Mouse (Mus musculus) bone marrow macrophage, adult 2 months (primary cell): ENCODE results near the gene Syncrip. TPM values are rescaled to one million over a fixed set of nuclear protein-coding genes. Genes with fewer than 3 reads are reported as not detected.
"Not testable (repeated sequence)": the region's sequence is repeated elsewhere in the genome, so short reads cannot be mapped to it uniquely, and the experiment has no call there.

Source experiments
- H3K27ac ChIP-seq: 2 replicates; pipeline ENCODE4 v1.5.1; 2012; ENCODE audit warnings: low read depth, low read length; ENCODE audit not compliant: insufficient read depth
- H3K4me1 ChIP-seq: 2 replicates; pipeline ENCODE4 v1.6.1; 2012; ENCODE audit warnings: low read length; ENCODE audit not compliant: control insufficient read depth, insufficient read depth
- H3K4me3 ChIP-seq: 2 replicates; pipeline ENCODE4 v1.5.1; 2012; ENCODE audit warnings: mild to moderate bottlenecking, low read length, moderate library complexity; ENCODE audit not compliant: insufficient read depth
- CTCF ChIP-seq: IDR thresholded peaks from 2 replicates; pipeline ENCODE4 v1.5.1; 2012; ENCODE audit warnings: low read depth, mild to moderate bottlenecking, low read length, moderate library complexity
- POLR2A ChIP-seq: IDR thresholded peaks from 2 replicates; pipeline ENCODE4 v1.6.1; 2012; ENCODE audit warnings: mild to moderate bottlenecking, low read depth, low read length, borderline replicate concordance
- polyA plus RNA-seq: library from polyadenylated mRNA; stranded (reverse); fragments of >200 nt; gene quantifications from 2 replicates; pipeline ENCODE4 v1.2.4, GENCODE M21; 2012; ENCODE audit not compliant: missing spikeins, insufficient read depth, insufficient read length

Syncrip gene
- polyA plus RNA-seq, 1 experiment = 105 TPM

- H3K27ac ChIP-seq = peak overlapping the region; percentile 91
- TF ChIP-seq POLR2A = no peak
- no peak for TF ChIP-seq CTCF
These were observed 539 bp upstream of the Syncrip start for GRCm38 (mm10) chr9:88482829-88483396.

DNA sequence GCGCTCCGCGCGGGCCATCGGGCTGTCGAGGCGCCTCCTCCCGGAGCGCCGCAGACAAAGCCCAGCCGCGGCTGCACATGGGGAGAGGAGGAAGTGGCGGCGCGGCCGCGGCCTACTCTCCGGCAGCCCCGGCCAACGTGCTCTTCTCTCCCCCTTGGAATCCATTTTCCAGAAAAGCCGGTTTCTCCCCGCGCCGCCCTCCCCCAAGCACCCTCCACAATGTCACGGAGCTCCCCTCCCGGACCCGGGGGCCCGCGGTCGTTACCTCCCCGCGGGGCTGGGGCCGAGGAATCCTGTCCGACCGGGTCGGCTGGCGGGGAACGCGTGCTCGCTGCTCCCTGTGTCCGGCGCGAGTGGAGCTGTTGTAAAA is 598 bp downstream of the Syncrip start:
- Histone ChIP-seq H3K4me3 (peak overlapping the region; percentile 95), H3K27ac (peak overlapping the region; percentile 89), H3K4me1 (peaks cover 11% of the 10 kb centered on the region)
- no peak for TF ChIP-seq CTCF
- TF ChIP-seq POLR2A = no peak

More at GRCm38 (mm10) chr9:88482829-88483396, 539 bp upstream of the Syncrip start:
- Histone ChIP-seq H3K4me3 (peak overlapping the region; percentile 71), H3K4me1 (peaks cover 11% of the 10 kb centered on the region)

DNA sequence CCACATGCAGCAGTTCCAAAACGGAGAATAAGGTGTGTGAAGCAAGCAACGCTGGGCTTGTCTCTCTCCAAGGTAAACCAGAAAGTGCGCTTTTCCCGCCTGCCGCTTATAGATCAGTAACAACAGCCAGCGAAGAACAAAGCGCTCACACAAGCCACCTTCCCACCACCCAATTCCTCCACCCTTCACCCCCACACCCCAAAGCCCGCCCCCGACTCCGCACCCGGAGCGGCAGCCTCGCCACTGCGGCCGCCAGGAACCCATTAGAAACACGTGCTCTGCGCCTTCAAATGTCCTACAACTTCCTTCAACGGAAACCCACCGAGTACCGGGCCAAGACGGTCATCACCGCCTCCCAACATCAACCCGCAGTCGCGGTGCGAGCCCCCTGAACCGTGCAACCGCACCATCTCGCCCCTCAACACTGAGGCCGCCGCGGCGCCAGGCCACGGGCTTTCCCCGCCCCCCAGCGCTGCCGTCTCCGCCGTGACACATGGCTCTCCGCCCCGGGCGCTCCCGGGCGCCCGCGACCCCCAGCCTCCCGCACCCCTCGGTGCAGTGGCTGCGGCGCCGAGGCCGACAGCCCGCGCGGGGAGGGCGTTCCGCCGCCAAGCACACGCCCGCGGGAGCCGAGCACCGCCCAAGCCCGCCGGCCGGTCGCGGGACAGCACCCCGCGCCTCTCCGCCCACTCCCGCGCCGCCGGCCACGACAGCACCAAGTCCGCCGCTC is 1.1 kb downstream of the Syncrip start:
- TF ChIP-seq CTCF (no peak), POLR2A (no peak)
- Histone ChIP-seq H3K27ac (peak overlapping the region; percentile 89), H3K4me1 (peaks cover 11% of the 10 kb centered on the region), H3K4me3 (peak overlapping the region; percentile 95)

GRCm38 (mm10) chr9:88480120-88480519 is 2.3 kb downstream of the Syncrip start:
- Histone ChIP-seq H3K27ac (no peak overlapping the region), H3K4me1 (peaks cover 11% of the 10 kb centered on the region), H3K4me3 (peak overlapping the region; percentile 53)
- no peak for TF ChIP-seq CTCF

DNA sequence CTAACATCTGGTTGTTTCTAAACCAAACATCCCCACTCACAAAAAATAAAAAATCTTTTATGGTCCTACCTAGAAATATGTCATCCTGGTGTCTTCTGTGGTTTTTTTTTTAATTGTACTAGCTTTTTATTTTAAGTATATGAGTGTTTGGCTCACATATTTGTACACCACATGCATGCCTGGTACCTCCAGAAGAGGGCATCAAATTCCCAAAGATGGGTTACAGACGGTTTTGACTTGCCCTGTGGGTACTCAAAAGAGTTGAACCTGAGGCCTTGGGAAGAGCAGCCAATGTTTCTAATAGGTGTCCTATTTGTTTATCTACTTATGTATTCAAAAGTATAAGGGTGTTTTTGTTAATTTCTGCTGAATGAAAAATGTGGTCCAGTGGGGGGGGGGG is 6.2 kb downstream of the Syncrip start:
- Histone ChIP-seq H3K27ac (no peak overlapping the region), H3K4me1 (no peaks in the 10 kb centered on the region), H3K4me3 (no peak overlapping the region)
- no peak for TF ChIP-seq CTCF
- no peak for TF ChIP-seq POLR2A

DNA sequence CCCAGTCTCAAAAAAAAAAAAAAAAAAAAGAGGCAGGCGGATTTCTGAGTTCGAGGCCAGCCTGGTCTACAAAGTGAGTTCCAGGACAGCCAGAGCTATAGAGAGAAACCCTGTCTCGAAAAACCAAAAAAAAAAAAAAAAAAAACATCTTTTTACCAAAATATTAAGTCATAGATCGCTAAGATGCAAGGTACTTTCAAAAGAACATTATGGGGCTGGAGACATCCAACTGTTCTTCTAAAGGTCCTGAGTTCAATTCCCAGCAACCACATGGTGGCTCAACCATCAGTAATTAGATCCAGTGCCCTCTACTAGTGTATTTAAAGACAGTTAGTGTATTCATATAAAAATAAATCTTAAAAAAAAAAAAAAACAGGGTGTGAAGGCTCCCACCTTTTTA is 21.4 kb downstream of the Syncrip start:
- not testable (repeated sequence) for H3K4me3 ChIP-seq, H3K4me1 ChIP-seq, H3K27ac ChIP-seq

GRCm38 (mm10) chr9:88439991-88440390 is 42.4 kb downstream of the Syncrip start:
- TF ChIP-seq POLR2A (no peak), CTCF (no peak)
- Histone ChIP-seq H3K4me3 (no peak overlapping the region), H3K4me1 (peaks cover 14% of the 10 kb centered on the region), H3K27ac (no peak overlapping the region)

DNA sequence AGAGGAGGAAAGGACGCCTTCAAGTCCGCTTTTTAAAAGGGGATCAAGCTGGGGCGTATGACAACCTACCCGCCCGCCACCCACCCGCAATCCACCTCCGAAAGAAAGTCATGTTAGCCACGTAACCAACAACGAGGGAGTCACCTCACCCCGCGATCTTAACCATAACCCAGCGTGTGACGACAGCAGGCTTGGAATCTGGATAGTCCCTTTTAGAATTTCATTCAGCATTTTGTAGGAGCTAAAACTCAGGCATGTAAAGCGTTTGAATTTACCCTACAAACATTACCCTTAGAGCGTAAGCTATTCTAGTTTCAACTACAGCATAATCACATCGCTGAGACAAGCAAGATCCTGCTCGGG is 43.2 kb downstream of the Syncrip start:
- TF ChIP-seq CTCF (no peak), POLR2A (no peak)
- peaks cover 14% of the 10 kb centered on the region for H3K4me1 ChIP-seq
- peak overlapping the region; percentile 83 for H3K4me3 ChIP-seq
- peak overlapping the region; percentile 43 for H3K27ac ChIP-seq

DNA sequence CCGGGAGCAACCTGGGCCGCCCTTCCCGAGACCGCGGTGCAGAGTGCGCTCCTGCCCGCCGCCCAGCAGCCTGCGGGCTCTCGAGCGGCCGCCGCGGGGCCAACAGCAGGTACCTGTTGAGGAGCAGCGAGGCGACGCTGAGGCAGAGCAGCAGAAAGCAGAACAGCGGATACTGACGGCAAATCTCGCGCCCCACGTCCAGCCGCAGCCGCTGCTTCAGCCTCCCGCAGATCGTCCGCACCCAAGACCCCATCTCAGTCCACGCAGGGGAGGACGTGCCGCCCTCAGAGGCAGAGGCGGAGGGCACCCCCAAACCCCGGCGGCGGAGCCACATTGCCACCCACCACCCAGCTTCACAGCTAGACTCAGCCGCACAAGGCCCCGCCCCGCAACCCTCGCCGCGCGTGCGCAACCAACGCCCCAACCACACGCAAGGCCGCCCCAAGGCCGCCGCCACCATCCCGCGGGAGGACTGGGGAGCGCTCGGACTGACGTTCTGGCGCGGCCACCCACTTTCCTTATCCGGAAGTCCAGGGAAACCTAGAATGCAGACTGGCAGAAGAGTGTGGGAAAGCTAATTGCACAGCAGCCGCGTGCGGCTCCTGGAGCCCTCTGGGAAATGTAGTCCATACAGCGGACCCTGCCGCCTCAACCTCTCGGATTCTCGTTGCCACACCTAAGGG is 43.7 kb downstream of the Syncrip start, which contains the start of gene Snx14:
Gene Snx14 (minus strand): TSS at position 404 of the 683 bp plus-strand sequence.
- Histone ChIP-seq H3K27ac (peak within 1 kb of the TSS; percentile 51), H3K4me3 (peak within 1 kb of the TSS; percentile 83), H3K4me1 (peaks cover 14% of the 10 kb centered on the region)
- TF ChIP-seq CTCF = no peak
- peak; percentile 76; the same call in 1 of the 2 replicates for TF ChIP-seq POLR2A

DNA sequence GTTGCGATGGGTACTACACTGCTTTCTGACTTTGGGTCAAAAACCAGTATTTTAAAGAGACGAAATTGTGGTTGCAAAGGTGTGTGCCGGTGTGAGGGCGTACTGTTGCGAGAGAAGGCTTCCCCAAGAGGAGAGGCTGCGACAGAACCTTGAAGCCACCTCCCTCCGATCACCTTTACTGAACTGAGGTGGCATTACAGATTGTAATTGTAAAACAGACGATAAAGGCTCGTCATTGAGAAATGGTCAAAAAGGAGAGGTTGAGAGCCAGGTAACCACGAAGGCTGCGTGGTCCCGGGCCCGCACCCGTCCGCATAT is 44.2 kb downstream of the Syncrip start:
- H3K27ac ChIP-seq = peak overlapping the region; percentile 51
- no peak for TF ChIP-seq CTCF
- TF ChIP-seq POLR2A = no peak
- peaks cover 14% of the 10 kb centered on the region for H3K4me1 ChIP-seq
- H3K4me3 ChIP-seq = peak overlapping the region; percentile 83
